Mouse (Mus musculus): ENCODE measurements around the gene Olfr1367. TPM values are rescaled to one million over a fixed set of nuclear protein-coding genes. Genes with fewer than 3 reads are reported as not detected.

The Olfr1367 gene
- polyA plus RNA-seq (2017; shearing (Covaris generic)) = not detected

DNA sequence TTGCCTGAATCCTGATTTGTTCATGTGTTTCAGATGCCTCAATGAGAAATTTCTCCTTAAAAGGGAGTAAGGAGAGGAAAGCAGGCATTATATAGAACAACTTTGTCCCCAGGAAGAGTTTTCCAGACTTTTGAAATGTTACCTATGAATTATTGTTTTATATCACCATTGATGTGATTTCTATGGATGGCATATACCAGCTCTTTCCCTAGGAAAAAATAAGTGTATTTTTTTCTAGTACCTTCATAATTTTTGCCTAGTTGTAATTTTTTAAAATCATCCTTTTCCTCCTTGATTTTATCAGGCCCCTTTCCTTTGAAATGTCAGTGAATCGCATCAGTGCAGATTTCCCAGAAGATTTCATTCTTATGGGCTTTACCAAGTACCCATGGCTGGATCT is at the start of gene Olfr1367:
Gene Olfr1367, plus strand, starts transcription at position 301 of the 400 bp plus-strand sequence.

DNA sequence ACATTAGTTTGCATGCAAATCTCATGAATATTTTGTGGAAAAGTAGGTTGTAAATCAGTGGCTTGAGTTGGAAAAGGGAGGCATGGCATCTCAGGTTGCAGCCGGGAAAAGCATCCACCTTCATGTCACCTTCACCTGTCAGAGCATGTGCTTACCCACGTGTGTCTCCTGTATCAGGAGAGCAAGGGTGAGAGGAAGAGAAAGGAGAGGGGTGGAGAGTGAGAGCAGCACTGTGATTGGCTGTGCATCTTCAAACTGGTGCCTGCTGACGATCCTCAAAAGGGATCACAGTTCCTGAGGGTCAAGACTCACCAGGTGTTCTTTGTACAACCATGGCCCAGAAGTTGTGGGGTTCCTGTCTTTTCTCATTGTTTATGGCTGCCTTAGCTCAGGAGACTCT is 34.8 kb upstream of the Olfr1367 start, which contains the start of gene Gpx6:
Gene Gpx6, plus strand, starts transcription at position 200 of the 400 bp plus-strand sequence.

DNA sequence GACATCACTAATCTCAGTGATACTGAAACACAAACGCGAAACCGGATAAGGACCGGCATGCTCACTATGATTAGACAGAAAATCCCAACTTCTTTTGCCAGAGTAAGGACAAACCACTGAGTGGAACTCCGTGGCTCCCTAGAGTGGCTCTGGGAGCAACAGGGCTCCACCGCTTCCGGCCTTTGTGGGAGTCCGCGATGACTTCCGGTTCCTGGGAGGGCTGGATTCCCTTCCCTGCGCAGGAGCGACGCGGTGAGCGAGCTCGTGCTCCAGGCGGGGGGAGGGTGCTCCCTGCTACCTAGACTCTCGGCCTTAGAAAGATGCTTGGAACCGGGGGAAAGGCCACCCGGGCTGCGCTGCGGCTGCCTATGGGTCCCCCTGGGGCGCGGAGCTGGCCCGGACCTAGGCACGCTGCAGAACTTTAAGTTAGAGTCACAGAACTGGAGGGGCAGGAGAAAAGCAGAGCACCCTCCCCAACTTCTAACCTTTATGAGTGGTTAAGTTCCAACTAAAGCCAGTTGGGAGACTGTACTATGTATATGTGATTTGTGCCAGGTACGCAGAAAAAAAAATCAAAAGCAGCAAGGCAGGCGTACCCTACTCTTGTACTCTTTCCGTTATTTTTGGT is 16.0 kb downstream of the Olfr1367 start, which contains the start of gene Zscan12:
Gene Zscan12, plus strand, starts transcription at position 200 of the 628 bp plus-strand sequence.

Other genes with a start within 250 kb of the Olfr1367 start
- gene Olfr1369-ps1, start 235.4 kb upstream of the Olfr1367 start, polyA plus RNA-seq (2017; shearing (Covaris generic)) = 1 to 10 TPM in 1 of 2 experiments, under 1 TPM in 1; 0.06 to 2.0 TPM
- under 1 TPM in 1 of 2 experiments, not detected in 1; 0.51 TPM for gene Olfr263, start 217.3 kb upstream of the Olfr1367 start, polyA plus RNA-seq (2017; shearing (Covaris generic))
- gene Olfr1368, start 201.0 kb upstream of the Olfr1367 start, polyA plus RNA-seq (2017; shearing (Covaris generic)) = not detected
- gene Trim27, start 167.5 kb upstream of the Olfr1367 start, polyA plus RNA-seq (2017; shearing (Covaris generic)) = 100 to 1,000 TPM; 125 to 158 TPM
- 1 to 10 TPM in 1 of 2 experiments, under 1 TPM in 1; 0.22 to 1.7 TPM for gene Gpx5, start 54.2 kb upstream of the Olfr1367 start, polyA plus RNA-seq (2017; shearing (Covaris generic))
- gene Gpx6, start 34.8 kb upstream of the Olfr1367 start, polyA plus RNA-seq (2017; shearing (Covaris generic)) = under 1 TPM; 0.23 to 0.77 TPM
- gene Zscan12, start 15.9 kb downstream of the Olfr1367 start, polyA plus RNA-seq (2017; shearing (Covaris generic)) = 10 to 100 TPM in 1 of 2 experiments, 1 to 10 TPM in 1; 8.3 to 13.5 TPM
- gene Zkscan3, start 55.8 kb downstream of the Olfr1367 start, polyA plus RNA-seq (2017; shearing (Covaris generic)) = 10 to 100 TPM; 57.4 to 65.7 TPM
- under 1 TPM; 0.23 to 0.53 TPM for gene Pgbd1, start 94.1 kb downstream of the Olfr1367 start, polyA plus RNA-seq (2017; shearing (Covaris generic))
- 1 to 10 TPM; 7.6 to 7.7 TPM for gene Zscan26, start 106.8 kb downstream of the Olfr1367 start, polyA plus RNA-seq (2017; shearing (Covaris generic))
- under 1 TPM; 0.11 to 0.44 TPM for gene Nkapl, start 121.6 kb downstream of the Olfr1367 start, polyA plus RNA-seq (2017; shearing (Covaris generic))
- not detected for gene Zkscan4, start 132.0 kb downstream of the Olfr1367 start, polyA plus RNA-seq (2017; shearing (Covaris generic))
- not detected for gene Gm10065, start 132.5 kb downstream of the Olfr1367 start, polyA plus RNA-seq (2017; shearing (Covaris generic))
- under 1 TPM; 0.08 to 0.54 TPM for gene AK157302, start 148.3 kb downstream of the Olfr1367 start, polyA plus RNA-seq (2017; shearing (Covaris generic))
- 10 to 100 TPM; 10.6 to 16.4 TPM for gene Gm11273, start 154.5 kb downstream of the Olfr1367 start, polyA plus RNA-seq (2017; shearing (Covaris generic))
- gene Zkscan8, start 184.2 kb downstream of the Olfr1367 start, polyA plus RNA-seq (2017; shearing (Covaris generic)) = 10 to 100 TPM in 1 of 2 experiments, 1 to 10 TPM in 1; 7.6 to 12.8 TPM
- not detected for gene Olfr1366, start 195.9 kb downstream of the Olfr1367 start, polyA plus RNA-seq (2017; shearing (Covaris generic))
- 1 to 10 TPM in 1 of 2 experiments, under 1 TPM in 1; 0.95 to 2.1 TPM for gene Olfr1535, start 213.0 kb downstream of the Olfr1367 start, polyA plus RNA-seq (2017; shearing (Covaris generic))
- not detected for gene Olfr1364, start 234.8 kb downstream of the Olfr1367 start, polyA plus RNA-seq (2017; shearing (Covaris generic))